Mouse (Mus musculus): ENCODE results near the gene Bbx.

The Bbx gene

DNA sequence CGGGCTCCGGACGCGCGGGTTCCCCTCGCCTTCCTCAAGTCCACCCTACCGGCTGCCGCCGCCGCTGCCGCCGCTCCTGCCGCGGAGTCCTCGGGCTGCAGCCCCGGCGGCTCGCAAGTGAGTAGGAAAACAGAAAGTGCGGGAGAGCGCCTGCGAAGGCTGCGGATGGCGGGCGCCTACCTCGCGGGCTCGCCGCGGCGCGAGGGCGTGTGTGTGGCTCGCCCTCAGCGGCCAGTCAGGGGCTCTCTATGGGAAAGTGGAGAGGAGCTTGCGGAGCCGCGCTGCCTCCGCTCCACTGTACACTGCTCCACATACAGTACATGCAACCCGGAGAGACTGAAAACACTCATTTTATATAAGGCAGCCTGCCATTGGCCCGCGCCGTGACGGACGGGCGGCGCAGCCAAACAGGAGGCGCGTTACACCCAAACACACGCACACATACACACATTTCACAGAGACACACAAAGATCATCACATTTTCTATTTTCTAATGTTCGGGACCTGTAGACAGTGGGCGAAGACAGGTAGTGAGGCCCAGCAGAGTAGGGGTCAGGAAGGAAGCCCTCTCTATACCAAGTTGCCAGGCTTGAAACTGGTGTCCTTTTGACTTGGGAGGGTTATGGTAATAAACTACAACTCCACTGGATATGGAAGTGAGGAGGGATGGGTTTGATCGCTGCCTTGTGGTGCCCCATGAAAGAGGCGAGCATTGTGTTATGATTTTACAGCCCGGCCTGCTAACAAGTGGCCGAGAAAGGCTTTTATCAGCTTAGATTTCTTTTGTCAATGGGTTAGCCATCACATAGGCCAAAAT is at the start of gene Bbx:
Bbx (minus strand) TSS at position 329 of the 817 bp plus-strand sequence.
- DNase-seq (ENCODE audit: low spot score in 2 of 2), result peak; percentile 95 to 96

DNA sequence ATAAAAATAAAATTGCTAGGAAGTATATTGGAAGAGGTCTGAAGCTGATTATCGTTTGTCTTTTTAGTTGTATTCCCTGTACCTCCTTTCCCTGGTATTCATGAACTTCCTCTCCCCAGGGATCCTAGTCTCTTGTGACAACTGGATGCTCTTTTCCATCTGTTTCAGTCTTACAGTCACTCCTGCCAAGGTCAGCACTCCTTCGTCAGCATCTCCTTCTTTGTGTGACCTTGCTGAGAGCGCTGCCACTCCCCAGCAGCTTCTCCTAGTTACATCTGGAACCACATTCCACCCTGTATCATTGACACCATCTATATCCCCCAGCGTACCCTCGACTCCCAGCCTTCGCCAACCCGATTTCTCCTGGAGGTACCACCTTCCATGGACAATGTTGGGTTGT is 49.7 kb upstream of the Bbx start:
- DNase-seq (ENCODE audit: low spot score in 2 of 2), result no peak

DNA sequence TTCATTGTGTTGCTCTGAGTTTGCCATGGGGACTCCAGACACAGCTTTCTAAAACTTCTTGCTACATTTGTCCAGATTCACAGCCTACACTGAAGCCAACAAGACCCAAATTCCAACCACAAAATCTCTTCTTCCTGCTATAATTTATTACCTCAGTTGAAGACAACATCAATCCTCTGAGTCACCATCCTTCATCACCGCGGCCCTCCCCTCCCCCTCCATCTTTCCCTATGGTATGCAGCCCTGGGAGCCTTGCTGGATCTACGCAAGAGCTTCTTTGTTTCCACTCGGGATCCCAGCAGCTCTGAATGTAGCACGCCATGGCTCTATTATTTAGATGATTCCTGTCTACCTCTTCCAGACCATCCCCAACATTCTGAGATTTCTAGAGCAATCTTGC is 49.2 kb upstream of the Bbx start:
- DNase-seq (ENCODE audit: low spot score in 2 of 2), result no peak

DNA sequence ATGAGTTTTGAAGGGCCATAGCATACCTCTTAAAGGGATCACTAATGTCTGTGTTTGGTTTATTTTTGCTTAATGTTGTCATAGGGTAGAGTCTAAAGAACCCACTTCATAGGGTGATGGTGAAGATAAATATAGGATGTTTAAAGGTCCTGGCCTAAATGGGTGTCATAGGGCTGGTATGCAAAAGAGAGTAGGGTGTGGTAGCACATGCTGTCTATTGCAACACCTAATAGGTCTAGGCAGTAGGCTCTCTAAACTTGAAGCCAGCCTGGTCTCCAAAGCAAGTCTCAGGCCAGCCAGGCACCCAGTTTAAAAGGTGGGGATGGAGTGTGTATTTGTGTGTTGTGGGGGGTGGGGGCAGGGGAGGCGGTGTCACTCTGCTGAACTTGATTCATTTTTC is 46.5 kb upstream of the Bbx start:
- DNase-seq (ENCODE audit: low spot score in 2 of 2), result no peak

DNA sequence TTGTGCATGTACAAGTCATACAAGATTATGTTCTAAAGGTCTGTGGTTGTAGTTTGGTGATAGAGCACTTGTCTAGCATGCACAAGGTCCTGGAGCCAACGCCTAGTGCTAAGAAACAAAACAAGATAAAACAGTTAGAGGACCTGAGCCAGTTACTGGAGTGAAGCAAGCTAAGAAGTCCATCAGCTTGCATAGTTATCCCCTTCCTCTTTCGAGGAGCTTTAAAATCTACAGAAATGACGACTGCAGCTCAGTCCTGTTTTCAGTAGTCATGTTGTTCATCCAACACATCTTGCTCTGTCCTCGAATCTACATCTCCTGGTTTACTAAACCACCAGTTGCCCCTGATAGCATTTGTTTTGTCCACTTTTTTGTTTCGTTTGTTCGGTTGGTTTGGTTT is 45.4 kb upstream of the Bbx start:
- DNase-seq (ENCODE audit: low spot score in 2 of 2), result no peak

DNA sequence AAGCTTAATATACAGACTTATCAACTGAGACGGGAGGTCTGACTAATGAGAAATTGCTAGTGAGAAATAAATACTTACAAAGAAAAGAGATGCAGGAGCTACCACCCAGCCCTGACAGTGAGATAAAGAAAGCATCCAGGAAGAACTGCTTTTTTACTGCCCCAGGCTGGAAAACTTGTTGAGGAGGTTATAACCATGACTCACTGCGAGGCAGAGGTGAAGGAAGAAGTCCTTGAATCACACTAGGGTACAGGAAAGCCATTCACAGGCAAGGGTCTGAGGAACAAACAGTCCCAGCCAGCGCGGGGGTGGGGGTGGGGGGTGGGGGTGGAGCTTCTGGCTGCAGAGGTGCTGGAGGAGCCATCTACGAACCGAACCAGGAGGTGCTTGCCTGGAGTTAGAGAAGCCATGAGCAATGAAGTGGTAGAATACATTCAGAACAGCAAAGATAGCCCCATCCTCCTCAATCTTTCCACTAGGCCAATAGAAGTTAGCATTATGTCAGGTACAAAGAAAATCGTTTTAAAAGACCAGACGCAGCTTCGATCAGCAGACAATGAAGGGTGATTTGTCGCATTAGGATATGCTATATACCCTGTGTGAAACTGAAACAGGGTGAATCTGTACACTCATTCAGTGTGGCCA is 30.2 kb upstream of the Bbx start:
- DNase-seq (ENCODE audit: low spot score in 2 of 2), result no peak

DNA sequence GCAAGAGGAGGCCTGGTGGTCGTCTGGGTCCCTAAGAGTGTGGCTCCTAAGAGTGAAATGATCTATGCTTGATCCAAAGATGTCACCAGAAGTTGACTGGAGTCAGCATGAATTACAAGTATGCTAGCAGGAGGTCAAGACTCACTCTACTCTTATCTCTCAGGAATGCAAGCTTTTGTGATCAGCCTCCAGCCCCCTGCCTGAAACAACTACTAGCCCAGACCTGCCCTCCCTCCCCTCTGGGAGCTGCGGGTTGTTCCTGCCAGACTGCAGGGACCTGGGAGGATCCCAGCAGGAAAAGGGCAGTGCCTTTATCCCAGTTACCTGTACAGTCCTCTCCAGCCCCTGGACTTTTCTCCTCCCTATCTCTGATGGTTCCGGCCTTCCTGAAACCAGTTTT is 27.0 kb upstream of the Bbx start:
- DNase-seq (ENCODE audit: low spot score in 2 of 2), result no peak

DNA sequence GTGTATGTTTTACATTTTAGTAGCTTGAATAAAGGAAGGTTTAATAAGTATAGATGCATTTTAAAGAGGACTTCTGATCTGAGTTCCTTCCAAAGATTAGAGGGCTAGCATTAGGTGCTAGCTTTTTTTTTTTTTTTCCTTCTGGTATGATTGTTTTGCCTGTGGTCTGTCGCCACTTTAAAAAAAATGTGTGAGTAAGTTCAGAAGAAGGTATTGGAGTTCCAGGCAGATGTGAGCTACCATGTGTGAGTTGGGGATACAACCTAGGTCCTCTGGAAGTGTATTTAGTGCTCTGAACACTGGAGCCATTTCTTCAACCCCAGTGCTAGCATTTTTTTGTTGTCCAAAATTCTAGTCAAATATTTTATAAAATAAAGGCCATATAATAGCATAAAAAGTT is 23.9 kb upstream of the Bbx start:
- no peak for DNase-seq (ENCODE audit: low spot score in 2 of 2)

DNA sequence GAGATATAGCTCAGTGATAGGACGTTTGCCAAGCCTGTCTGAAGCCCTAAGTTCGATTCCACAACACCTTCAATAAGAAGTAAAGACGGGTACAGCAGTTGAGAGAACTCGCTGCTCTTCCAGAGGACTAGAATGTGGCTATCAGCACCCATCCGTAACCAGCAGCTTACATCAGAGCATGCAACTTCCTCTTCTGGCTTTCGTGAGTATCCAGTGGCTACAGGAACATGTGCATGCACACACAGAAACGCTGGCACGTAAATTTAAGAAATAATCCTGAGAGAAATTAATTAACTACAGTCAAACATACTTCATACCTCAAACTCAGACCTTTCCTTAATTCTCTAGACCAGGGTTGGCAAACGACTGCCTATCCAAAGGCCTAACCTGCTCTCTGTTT is 16.9 kb upstream of the Bbx start:
- no peak for DNase-seq (ENCODE audit: low spot score in 2 of 2)

DNA sequence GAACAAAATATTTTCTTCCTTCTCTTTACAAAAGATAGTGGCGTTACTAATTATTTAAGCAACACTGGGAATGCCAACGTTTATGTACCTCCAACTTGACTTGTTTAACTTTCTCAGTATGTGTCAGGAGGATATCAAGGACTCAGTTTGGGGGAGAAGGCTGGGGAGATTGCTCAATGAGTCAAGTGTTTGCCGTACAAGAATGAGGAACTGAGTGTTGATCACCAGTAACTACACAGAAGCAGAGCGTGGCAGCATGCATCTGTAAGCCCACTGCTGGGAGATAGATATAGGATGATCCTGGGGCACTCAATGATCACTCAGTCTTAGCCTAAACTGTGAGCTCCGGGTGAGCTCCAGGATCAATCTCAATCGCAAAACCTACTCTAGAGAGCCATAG is 12.8 kb upstream of the Bbx start:
- DNase-seq (ENCODE audit: low spot score in 2 of 2), result no peak

DNA sequence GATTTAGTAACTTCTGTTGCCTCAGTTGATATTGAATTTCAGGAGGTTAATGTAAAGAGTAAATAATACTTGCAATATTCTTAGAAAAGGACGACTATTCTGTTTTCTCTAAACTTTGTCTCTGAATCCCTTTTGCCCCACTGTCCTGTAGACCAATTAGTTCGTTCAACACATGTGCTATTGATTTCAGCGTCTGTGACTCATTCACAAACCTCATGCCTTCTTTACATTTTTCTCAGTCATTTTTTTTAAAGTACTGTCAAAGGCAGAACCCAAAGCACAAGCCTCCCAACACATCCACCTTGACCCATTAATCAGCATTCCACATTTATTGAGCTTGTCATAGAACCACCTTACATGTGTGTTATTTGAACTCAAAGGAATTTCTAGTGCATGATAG is 6.6 kb upstream of the Bbx start:
- DNase-seq (ENCODE audit: low spot score in 2 of 2), result no peak

DNA sequence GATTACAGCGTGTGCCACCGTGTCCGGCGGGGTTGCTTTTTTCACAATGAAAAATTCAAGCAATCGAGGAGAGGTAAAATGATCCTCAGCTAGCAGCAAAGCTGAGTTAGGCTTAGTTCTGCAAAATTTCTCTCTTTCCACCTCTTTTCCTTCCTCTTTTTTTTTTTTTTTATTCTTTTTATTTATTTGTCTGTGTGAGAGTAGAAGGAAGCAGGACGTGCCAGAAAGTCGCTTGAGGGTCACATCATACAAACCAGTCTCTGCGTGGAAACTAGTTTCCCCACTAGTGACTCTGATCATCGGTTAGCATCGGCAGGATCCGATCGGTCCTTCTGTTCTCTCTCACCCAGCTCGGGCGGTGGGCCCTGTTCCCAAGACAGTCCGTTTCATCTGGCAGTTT is 5.6 kb upstream of the Bbx start:
- no peak for DNase-seq (ENCODE audit: low spot score in 2 of 2)

DNA sequence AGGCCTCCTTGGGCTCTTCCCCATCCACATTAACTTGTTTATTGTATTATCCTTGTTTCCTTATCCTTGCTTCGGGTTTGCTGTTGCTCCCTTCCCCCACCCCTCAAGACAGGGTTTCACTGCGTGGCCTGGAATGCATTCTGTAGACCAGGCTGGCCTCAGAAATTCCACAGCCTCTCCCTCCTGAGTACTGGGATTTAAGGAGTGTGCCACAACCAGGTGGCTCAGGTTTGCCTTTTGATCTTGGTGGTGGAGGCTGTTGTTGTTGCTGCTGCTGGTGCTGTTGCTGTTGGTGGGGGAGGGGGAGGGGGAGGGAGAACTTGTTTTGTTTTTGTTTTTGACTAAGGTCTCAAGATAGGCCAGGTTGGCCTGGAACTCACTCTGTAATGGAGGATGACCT is 5.1 kb upstream of the Bbx start:
- DNase-seq (ENCODE audit: low spot score in 2 of 2), result no peak

DNA sequence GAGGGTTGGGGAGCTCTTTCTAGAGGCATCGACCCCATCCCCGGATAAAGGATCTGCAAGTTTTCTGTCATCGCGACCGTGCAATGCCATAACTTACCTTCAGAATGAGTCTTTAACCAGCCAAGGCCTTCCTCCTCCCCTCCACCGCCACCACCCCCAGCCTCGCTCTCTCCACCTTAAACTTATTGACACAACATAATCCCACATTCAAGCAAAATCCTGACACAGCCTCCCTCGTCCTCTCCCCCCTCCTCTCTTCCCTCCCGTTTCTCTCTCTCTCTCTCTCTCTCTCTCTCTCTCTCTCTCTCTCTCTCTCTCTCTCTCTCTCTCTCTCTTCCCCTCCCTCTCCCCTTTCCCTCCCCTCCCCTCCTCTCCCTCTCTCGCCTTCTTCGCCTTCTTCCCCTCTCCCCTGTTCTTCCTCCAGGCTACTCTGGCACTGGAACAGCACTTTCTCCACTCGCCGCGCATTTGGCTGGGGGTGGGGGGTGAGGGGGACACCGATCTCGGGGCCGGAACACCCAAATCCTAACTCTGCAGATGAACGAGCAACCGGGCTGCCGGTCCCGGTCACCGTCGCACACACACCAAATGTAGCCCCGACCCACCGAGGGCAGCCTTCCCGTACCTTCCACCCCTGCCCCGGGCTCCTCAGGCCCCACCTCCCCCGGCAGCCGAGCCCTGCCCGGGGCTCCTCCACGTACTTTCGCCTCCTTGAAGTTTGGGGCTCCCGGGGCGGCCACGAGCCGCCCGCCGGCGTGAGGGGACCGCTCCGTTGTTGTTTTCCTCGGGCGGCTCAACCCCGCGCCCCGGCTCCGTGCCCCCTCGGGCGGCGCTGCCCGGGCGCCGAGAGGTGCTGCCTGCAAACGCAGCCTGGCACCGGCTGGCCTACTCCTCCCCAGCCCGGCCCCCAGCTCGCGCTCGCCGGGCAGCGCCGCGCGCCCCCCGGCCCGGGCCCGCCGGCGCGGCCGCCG is 894 bp downstream of the Bbx start:
- DNase-seq (ENCODE audit: low spot score in 2 of 2), result peak; percentile 10 to 53

DNA sequence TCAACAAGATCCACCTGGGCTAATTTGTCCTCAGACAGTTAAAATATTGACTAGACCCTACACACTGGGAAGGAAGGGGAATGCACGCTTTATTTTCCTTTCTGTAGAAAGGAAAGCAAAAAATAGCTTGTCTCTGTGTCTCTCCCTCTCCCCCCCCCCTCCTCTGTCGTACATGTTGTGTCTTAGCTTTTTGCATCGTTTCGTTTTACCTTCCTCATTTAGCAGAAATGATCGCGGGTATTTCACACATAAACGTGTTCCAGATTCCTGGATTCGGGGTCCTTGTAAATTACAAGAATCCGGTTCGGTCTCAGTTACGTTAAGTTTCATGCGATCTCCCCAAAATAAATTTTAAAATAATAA is 1.7 kb downstream of the Bbx start:
- DNase-seq (ENCODE audit: low spot score in 2 of 2), result peak in 1 of 2 experiments; percentile 10

DNA sequence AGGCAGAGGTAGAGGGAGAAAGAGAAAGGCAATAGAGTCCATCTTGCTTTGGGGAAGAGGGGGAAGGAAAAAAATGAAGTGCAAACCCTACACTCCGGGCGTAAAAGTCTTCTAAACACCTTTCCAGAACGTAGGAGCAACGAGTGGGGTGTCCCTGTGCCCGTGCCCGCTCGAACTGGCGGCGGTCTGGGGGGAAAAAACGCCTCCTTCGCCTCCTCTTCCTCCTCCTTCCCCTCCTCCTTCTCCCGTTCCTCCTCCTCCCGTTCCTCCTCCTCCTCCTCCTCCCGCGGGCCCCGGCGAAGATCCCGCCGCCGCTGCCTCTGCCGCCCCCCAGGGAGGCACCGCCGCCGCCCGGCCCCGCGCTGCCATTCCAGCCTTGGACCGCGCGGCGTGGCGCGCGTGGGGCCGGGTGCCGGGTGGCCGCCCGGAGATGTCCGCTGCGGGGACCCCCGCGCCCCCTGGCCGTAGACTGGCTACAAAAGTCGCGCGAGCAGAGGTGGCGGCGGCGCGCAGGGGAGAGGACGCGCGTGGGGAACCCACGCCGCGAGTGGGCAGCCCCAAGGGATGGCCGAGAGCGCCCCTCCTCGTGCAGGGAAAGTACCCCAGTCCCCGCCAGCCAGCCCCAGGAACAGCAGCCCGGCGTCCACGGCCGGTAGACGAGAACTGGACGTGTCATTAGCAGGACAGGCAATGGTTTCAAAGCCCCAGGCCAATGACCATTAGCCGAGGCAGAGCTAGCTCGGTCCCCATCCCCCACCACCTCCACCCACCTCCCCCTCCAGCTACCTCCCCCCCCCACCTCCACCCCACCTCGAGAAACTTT is 2.3 kb downstream of the Bbx start:
- DNase-seq (ENCODE audit: low spot score in 2 of 2), result peak; percentile 17 to 33

DNA sequence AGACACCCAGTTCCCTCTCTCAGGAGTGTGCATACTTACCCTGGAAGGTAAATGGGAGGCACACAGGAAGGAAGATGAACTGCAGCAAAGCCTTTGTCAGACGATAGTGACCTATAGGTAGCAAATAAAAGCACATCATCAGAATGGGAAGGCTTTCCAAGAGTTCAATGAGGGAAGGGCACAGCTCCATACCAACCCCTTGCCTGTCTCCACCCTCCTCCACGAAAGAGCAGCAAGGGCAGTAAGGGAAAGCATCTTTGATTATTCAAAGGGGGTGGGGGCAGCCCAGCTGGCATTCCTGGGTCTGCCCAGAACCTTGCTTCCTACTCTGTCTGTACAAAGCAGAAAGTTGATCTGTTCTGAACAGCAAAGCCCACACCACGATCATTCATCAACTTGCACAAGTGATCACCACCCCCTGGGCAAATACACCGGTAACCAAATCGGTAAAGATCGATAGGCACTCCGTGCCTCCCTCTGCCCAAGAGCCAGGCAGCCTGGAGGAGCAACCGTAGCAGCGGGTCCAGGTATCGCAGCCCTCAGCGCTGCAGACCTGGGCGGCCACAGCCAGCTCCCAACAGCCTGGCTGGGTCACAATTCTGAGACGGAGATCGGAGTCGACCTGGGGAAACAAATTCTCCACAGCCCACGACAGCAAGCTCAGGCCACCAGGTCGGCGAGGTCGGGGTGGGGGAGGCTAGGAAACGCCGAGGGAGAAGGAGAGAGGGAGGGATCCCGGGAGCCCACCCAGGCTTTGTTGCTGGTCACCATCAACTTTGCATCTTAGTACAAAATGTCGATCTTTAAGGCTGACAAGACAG is 3.1 kb downstream of the Bbx start:
- no peak for DNase-seq (ENCODE audit: low spot score in 2 of 2)

DNA sequence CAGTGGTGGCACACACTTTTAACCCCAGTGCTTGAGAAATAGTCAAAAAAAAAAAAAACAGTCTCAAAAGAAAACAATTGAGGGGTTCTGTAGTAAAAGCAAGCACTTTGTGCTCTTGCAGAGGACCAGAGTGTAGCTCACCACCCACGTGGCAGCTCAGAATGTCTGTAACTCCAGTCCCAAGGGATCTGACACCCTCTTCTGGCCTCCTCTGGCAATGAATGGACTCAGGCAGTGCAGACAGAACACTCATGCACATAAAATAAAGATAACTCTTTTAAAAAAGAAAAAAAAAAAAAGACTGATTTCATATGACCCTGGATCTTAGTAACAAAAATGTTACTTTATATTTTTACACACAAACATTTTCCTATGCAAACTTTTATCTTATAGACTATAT is 12.1 kb downstream of the Bbx start:
- DNase-seq (ENCODE audit: low spot score in 2 of 2), result no peak

DNA sequence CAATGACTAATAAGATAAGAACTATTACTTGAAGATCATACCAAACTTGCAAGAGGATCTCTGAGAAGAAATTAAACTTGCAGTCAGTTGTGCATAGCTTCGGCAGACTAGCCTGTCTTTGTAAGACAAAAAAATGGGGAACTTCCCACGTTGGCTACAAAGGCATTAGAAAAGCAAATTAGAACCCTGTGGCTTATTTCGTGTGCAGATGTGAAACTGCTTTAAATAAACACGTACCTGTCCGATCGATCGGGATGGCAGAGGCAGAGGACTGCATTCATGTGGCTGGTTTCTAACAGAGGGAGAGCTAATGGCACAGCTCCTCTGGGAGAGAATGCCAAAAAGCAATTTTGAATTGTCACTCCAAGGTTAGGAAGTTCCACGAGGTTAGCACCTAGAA is 16.8 kb downstream of the Bbx start:
- DNase-seq (ENCODE audit: low spot score in 2 of 2), result no peak

DNA sequence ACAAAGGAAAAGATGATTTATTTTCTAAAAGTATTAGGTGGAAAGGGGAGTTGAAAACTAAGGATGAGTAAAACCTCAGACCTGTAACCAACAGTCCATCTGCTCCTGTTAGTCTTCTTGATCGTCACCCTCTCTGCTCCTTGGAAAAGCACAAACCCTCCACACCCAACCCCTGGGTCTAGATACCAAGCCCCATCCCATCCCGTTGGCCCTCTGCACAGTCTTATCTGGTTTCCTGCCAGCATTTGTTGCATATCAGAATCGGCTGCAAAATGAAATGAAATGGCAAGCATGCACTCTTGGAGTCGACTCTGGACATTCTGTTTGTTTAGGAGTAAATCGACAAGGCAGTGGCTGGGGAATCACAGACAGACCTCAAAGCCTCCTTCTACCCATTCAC is 29.3 kb downstream of the Bbx start:
- DNase-seq (ENCODE audit: low spot score in 2 of 2), result no peak

DNA sequence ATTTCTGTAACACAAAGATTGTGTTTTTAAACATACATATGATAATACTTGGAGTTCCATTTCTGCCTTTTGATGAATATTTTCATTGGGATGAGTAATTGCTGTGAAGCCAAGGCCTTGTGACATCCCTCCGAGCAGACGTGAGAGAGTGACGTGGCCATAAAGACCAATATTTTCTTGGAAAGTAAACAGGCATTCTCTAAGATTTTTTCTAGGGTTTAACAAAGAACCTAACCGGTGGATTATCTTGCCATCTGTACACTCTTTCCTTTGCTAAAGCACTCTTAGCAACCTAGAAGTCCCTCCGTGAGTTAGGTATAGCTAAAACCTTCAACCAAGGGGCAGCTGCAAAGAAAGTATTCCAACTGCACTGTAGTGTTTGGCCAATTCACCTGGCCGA is 32.4 kb downstream of the Bbx start:
- no peak for DNase-seq (ENCODE audit: low spot score in 2 of 2)
